Mouse (Mus musculus) heart, embryonic 14.5 days (tissue): ENCODE measurements around the gene Apol6. TPM values are rescaled to one million over a fixed set of nuclear protein-coding genes. Genes with fewer than 3 reads are reported as not detected.

Experiments
- ATAC-seq: fragments of 200-750 bp; cut with Nextera tagmentation; 2 replicates; pipeline ENCODE4 v1.8.0; 2017; ENCODE audit warnings: low read depth, moderate TSS enrichment; ENCODE audit not compliant: insufficient number of reproducible peaks, insufficient read depth, low FRiP score
- H3K27ac ChIP-seq, 2 experiments: fragments of 200-500 bp in 1 of 2; fragments of 300-500 bp in 1 of 2; sonication (generic) in 1 of 2; replicated peaks in 1 of 2; 2 replicates each; pipeline ENCODE4 v1.5.1; 2012 to 2014; ENCODE audit warnings: low read depth in 2 of 2, low read length in 2 of 2, control low read depth in 1 of 2, mild to moderate bottlenecking in 1 of 2, mixed read lengths in 1 of 2; ENCODE audit not compliant: control insufficient read depth in 1 of 2, insufficient read depth in 1 of 2
- H3K27me3 ChIP-seq: fragments of 300-500 bp; sonication (generic); 2 replicates; pipeline ENCODE4 v1.6.1; 2014; ENCODE audit warnings: mild to moderate bottlenecking, low read length, control low read depth; ENCODE audit not compliant: control insufficient read depth, insufficient read depth
- H3K36me3 ChIP-seq: fragments of 300-500 bp; sonication (generic); 2 replicates; pipeline ENCODE4 v1.6.1; 2014; ENCODE audit warnings: mild to moderate bottlenecking, control low read depth, low read length, mixed read lengths; ENCODE audit not compliant: control insufficient read depth, insufficient read depth
- H3K4me1 ChIP-seq, 2 experiments: fragments of 200-500 bp in 1 of 2; fragments of 300-500 bp in 1 of 2; sonication (generic) in 1 of 2; 2 replicates each; pipeline ENCODE4 v1.6.1; 2012 to 2014; ENCODE audit warnings: low read length in 2 of 2, control low read depth in 1 of 2, mixed read lengths in 1 of 2; ENCODE audit not compliant: control insufficient read depth in 2 of 2, insufficient read depth in 2 of 2
- H3K4me2 ChIP-seq: fragments of 300-500 bp; sonication (generic); 2 replicates; pipeline ENCODE4 v1.6.1; 2014; ENCODE audit warnings: mild to moderate bottlenecking, low read length
- H3K4me3 ChIP-seq, 2 experiments: fragments of 200-500 bp in 1 of 2; fragments of 300-500 bp in 1 of 2; sonication (generic) in 1 of 2; 2 replicates each; pipeline ENCODE4 v1.5.1; 2012 to 2014; ENCODE audit warnings: low read length in 2 of 2, mild to moderate bottlenecking in 2 of 2, control low read depth in 1 of 2, low read depth in 1 of 2, moderate library complexity in 1 of 2; ENCODE audit not compliant: control insufficient read depth in 1 of 2, insufficient read depth in 1 of 2
- H3K9ac ChIP-seq: fragments of 300-500 bp; sonication (generic); 2 replicates; pipeline ENCODE4 v1.6.1; 2014; ENCODE audit warnings: mild to moderate bottlenecking, low read length
- H3K9me3 ChIP-seq: fragments of 300-500 bp; sonication (generic); 2 replicates; pipeline ENCODE4 v1.6.1; 2016; ENCODE audit warnings: low read length, control low read depth; ENCODE audit not compliant: control insufficient read depth
- WGBS: fragments of 180-500 bp; shearing (Covaris S2); extraction: QIAGEN DNeasy Blood & Tissue Kit; methylation state at CpG from one replicate; pipeline ENCODE4 v1.1.7; 2014; 5-methylcytosine and 5-hydroxymethylcytosine counted together
- polyA plus RNA-seq: library from polyadenylated mRNA; unstranded; fragments of >200 nt; fragmentation: Nextera tagmentation; extraction: Ambion mirVana; gene quantifications from 2 replicates; pipeline ENCODE4 v1.2.1, GENCODE M21; 2014

Apol6 gene
- polyA plus RNA-seq, 1 experiment from 2014 or later: 0.19 TPM

DNA sequence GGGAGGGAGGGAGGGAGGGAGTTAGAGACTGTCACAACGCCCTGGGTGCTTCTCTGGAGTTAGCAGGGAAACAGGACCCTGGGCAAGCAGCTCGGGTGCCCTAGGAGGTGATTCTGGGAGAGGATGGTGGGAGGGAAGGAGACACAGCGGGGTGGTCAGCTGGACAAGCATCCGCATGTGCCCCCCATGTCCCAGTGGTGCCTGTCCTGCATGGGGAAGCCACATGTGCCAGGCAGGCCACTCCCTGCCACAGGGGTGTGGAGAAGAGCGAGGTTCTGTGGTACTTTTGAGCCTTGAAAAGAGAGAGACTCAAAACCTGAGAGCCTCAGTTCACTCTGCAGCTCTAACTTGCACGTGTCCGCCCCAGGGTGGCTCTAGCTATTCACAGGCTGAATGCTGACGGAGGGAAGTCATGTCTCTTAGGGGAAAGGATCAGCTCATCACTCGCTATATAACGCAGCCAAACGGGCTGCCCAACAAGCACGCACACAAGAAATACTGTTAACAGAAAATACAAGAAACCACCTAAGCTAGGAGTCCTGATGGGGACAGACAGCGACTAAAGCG, 34.8 kb downstream of the Apol6 start:
- Histone ChIP-seq H3K27me3 (no peaks in the 10 kb centered on the region), H3K27ac (no peak overlapping the region), H3K9ac (no peak overlapping the region), H3K4me3 (no peak overlapping the region), H3K9me3 (no peaks in the 10 kb centered on the region), H3K4me2 (no peak overlapping the region), H3K4me1 (0 out of 4 replicates have a peak, but pooled peaks cover 0 to 8% of the 10 kb centered on the region in 2 experiments), H3K36me3 (peaks cover 94% of the 10 kb centered on the region)
- WGBS: 79% methylated on average over 14 of the region's 14 CpGs
- ATAC-seq: no peak

DNA sequence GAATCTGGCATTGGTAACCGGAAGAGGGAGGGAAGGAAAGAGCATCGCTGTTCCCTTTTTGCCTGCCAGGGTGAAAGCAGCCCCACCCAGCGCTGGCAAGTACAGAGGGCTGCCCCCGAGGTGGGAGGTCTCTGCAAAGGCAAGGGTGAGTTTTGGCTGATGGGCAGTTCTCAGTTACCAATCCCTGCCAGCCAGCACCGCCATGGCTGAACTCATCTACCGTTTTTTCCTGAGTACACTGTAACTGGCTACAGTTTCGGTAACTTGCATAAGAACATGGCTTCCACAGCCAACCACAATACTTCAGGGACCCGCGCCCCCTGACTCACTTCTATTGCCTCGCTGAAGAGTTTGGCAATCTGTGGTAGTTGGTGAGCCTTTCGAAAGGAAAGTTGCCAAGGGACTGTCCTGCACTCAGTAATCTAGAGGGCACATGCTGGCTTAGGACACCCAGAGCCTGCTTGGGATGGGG, 35.4 kb downstream of the Apol6 start:
- 78% methylated on average over 11 of the region's 11 CpGs for WGBS
- Histone ChIP-seq H3K9ac (no peak overlapping the region), H3K4me3 (no peak overlapping the region), H3K36me3 (peaks cover 95% of the 10 kb centered on the region), H3K4me1 (peaks cover 0 to 8% of the 10 kb centered on the region in 2 experiments; a peak in 1 of 4 replicates), H3K9me3 (no peaks in the 10 kb centered on the region), H3K4me2 (no peak overlapping the region), H3K27ac (no peak overlapping the region), H3K27me3 (no peaks in the 10 kb centered on the region)
- ATAC-seq: no peak

DNA sequence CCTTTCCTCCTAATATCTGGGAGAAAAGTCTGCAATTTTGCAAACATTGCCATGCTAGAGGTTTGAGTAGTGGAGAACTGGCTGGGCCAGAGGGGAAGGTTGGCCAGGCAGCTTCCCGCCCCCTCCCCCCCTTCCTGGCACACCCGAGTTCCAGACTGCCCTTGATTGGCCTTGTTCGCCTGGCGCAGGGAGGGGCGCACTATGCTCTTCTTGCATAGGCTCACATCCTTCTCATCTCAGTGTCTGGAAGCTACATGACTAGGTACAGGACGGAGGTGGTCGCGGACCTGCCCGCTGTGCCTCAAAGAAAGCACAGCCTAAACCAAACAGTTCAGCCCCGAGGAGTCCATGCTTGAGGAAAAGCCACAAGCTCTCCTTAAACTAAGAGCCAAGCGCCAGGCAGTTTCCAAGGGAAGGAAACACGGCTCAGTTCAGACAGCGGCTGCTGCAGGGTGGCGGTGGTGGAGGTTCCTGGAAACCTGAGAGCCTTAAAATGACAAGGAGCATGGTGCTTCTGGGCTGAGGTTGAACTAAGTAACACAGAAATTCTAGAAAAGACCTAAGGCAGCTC, 36.2 kb downstream of the Apol6 start:
- ATAC-seq: no peak
- Histone ChIP-seq H3K4me3 (no peak overlapping the region), H3K4me1 (peaks cover 2 to 16% of the 10 kb centered on the region in 2 experiments; a peak in 3 of 4 replicates), H3K27ac (no peak overlapping the region), H3K9ac (no peak overlapping the region), H3K9me3 (no peaks in the 10 kb centered on the region), H3K4me2 (no peak overlapping the region), H3K27me3 (no peaks in the 10 kb centered on the region), H3K36me3 (peaks cover 96% of the 10 kb centered on the region)
- 81% methylated on average over 14 of the region's 14 CpGs for WGBS

DNA sequence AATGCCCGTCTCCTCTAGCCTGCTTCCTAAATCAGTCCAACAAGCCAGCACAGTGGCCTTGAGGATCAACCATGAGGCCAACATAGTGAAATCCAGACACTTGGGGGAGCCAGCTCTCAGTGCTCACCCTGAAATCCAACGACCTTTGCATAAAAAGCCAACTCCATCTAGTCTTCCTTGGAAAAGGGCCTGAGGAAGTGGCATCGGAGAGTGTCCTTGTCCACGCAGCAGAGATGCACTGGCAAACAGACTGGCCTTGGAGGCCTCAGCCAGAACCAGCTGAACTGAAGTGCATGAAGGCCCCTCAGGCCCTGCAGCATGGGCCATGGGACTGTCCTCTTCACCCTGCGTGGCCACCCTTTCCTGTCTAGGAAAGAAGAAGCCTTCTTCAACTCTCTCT, 36.9 kb downstream of the Apol6 start:
- H3K27ac ChIP-seq: no peak overlapping the region

DNA sequence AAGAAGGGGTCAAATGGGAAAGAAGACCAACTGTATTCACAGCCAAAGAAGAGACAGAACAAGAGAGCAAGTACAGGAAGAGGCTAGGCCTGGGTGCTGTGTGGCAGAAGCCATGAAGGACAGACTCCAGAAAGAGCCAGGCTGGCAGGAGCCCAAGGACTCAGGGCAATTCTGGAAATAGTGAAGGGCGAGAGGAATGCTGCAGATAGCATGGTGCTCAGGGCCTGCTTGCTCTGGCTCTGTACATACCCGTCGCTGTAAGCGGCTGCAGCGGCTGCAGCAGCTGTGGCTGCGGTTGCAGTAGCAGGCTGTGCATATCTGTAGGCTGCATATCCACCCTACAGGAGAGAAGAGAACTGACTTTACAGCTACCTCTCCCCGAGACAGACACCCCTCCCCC, 41.3 kb downstream of the Apol6 start:
- Histone ChIP-seq H3K9ac (no peak overlapping the region), H3K4me1 (peaks cover 8 to 39% of the 10 kb centered on the region in 2 experiments), H3K27me3 (no peaks in the 10 kb centered on the region), H3K27ac (peak overlapping the region; percentile 61 to 83), H3K4me2 (0 out of 2 replicates have a peak overlapping the region, but pooled peaks have one; percentile 16), H3K4me3 (no peak overlapping the region), H3K9me3 (no peaks in the 10 kb centered on the region), H3K36me3 (peaks cover 84% of the 10 kb centered on the region)
- peak; percentile 75; the same call in 1 of the 2 replicates for ATAC-seq
- 24% methylated on average over 7 of the region's 7 CpGs for WGBS

More for the DNA sequence above, 36.9 kb downstream of the Apol6 start:
- Histone ChIP-seq H3K9ac (no peak overlapping the region), H3K4me2 (no peak overlapping the region), H3K4me3 (no peak overlapping the region), H3K27me3 (no peaks in the 10 kb centered on the region), H3K4me1 (peaks cover 5 to 21% of the 10 kb centered on the region in 2 experiments; a peak in 3 of 4 replicates), H3K36me3 (peaks cover 95% of the 10 kb centered on the region), H3K9me3 (no peaks in the 10 kb centered on the region)
- ATAC-seq: no peak
- WGBS: 77% methylated on average over 5 of the region's 5 CpGs

DNA sequence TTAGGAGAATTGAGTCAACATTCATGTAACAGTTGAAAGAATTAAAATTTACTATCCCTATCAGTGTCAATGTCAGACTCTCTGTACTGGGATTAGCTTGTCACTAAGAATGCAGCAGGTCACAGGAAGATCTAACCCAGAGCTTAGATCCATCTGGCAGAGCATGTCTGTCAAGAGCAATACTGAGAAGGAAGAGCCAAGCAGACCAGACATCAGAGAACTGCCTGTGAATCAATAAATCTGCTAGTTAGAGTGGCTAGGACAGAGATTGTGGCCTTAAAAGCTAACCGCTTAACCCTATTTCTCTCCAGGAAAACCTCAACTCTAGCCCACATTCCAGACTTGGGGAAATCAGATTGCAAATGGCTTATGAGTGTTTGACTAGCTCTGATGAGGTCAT, 42.0 kb downstream of the Apol6 start:
- H3K27ac ChIP-seq: peak overlapping the region; percentile 63 to 83
- H3K4me2 ChIP-seq: no peak overlapping the region
- peaks cover 8 to 46% of the 10 kb centered on the region in 2 experiments for H3K4me1 ChIP-seq
- H3K9me3 ChIP-seq: no peaks in the 10 kb centered on the region
- no peaks in the 10 kb centered on the region for H3K27me3 ChIP-seq
- H3K36me3 ChIP-seq: peaks cover 84% of the 10 kb centered on the region
- 59% methylated on average over 1 of the region's 1 CpGs for whole genome bisulfite sequencing
- no peak overlapping the region for H3K4me3 ChIP-seq
- no peak overlapping the region for H3K9ac ChIP-seq
- ATAC-seq: no peak

DNA sequence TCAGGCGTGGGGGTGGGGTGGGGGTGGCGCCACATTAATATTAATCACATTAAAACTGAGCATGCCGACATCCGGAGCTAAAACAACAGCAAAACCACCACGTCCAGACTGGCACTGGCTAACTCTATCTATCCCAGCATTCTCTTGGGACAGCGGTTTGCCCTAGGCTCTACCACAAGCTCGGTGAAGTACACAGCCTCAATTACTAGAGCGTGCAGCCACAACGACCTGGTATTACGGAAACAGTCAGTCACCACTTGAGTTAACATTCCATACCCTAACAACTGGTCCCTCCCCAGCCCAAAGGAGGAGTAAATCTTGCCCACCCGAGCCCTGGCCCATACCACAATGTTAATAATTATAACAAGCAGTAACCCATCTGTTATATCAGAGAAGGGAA, 44.7 kb downstream of the Apol6 start:
- Histone ChIP-seq H3K27me3 (no peaks in the 10 kb centered on the region), H3K9ac (0 out of 2 replicates have a peak overlapping the region, but pooled peaks have one; percentile 17), H3K4me1 (peaks cover 8 to 50% of the 10 kb centered on the region in 2 experiments), H3K36me3 (peaks cover 82% of the 10 kb centered on the region), H3K4me3 (no peak overlapping the region), H3K9me3 (no peaks in the 10 kb centered on the region), H3K4me2 (no peak overlapping the region), H3K27ac (no peak overlapping the region)
- 59% methylated on average over 11 of the region's 11 CpGs for WGBS
- ATAC-seq: no peak
